Mouse (Mus musculus) lung, postnatal 0 days (tissue): Measurements from ENCODE around the gene Lrrc3c.

Experiments used
- CTCF ChIP-seq: IDR thresholded peaks from 2 replicates; pipeline ENCODE4 v1.5.1; 2016; ENCODE audit warnings: antibody characterized with exemption, mild to moderate bottlenecking
- EP300 ChIP-seq: IDR thresholded peaks from 2 replicates; pipeline ENCODE4 v1.6.1; 2016; ENCODE audit warnings: antibody characterized with exemption, mild to moderate bottlenecking, control low read depth

- TF ChIP-seq CTCF (no peak), EP300 (no peak)
Measured at GRCm38 (mm10) chr11:98550311-98550974, 47.6 kb upstream of the Lrrc3c start.
